Mouse (Mus musculus) lung, postnatal 4 days (tissue): ENCODE data around the gene Ythdf2.

Experiments used
- DNase-seq, 2 experiments: peaks; one replicate each; pipeline ENCODE4 v3.0.0; 2021

The Ythdf2 gene

GRCm38 (mm10) chr4:132207280-132207679 lies 4.8 kb downstream of the Ythdf2 start:
- no peak for DNase-seq

GRCm38 (mm10) chr4:132198771-132199170 lies 13.3 kb downstream of the Ythdf2 start:
- DNase-seq, result no peak

- peak in 1 of 2 experiments; percentile 62 for DNase-seq
These were observed 13.8 kb downstream of the Ythdf2 start for GRCm38 (mm10) chr4:132198285-132198712.

GRCm38 (mm10) chr4:132194975-132195374 lies 17.1 kb downstream of the Ythdf2 start:
- DNase-seq, result no peak

GRCm38 (mm10) chr4:132194373-132194772 lies 17.7 kb downstream of the Ythdf2 start:
- DNase-seq, result no peak

GRCm38 (mm10) chr4:132187826-132188401 lies 24.2 kb downstream of the Ythdf2 start:
- no peak for DNase-seq

- DNase-seq, result no peak
These were observed 28.9 kb downstream of the Ythdf2 start for GRCm38 (mm10) chr4:132183162-132183561.

GRCm38 (mm10) chr4:132181721-132182658 lies 30.1 kb downstream of the Ythdf2 start:
- no peak for DNase-seq

- DNase-seq, result peak; percentile 51 to 54
These were observed 31.4 kb downstream of the Ythdf2 start for GRCm38 (mm10) chr4:132180710-132181109.

- DNase-seq, result peak in 1 of 2 experiments; percentile 73
These were observed 33.5 kb downstream of the Ythdf2 start for GRCm38 (mm10) chr4:132178630-132179059.

GRCm38 (mm10) chr4:132176474-132176873 lies 35.6 kb downstream of the Ythdf2 start:
- DNase-seq, result no peak

- DNase-seq, result no peak
These were observed 41.2 kb downstream of the Ythdf2 start for GRCm38 (mm10) chr4:132170891-132171290.

GRCm38 (mm10) chr4:132169761-132170160 lies 42.3 kb downstream of the Ythdf2 start:
- DNase-seq, result no peak

GRCm38 (mm10) chr4:132169271-132169670 lies 42.8 kb downstream of the Ythdf2 start:
- no peak for DNase-seq

GRCm38 (mm10) chr4:132167436-132167835 lies 44.7 kb downstream of the Ythdf2 start:
- peak in 1 of 2 experiments; percentile 13 for DNase-seq

- no peak for DNase-seq
These were observed 45.5 kb downstream of the Ythdf2 start for GRCm38 (mm10) chr4:132166350-132167290.

- DNase-seq, result no peak
These were observed 46.4 kb downstream of the Ythdf2 start for GRCm38 (mm10) chr4:132165691-132166090.

GRCm38 (mm10) chr4:132156941-132157622 lies 55.0 kb downstream of the Ythdf2 start:
- DNase-seq, result no peak

- no peak for DNase-seq
These were observed 57.0 kb downstream of the Ythdf2 start for GRCm38 (mm10) chr4:132154877-132155670.

GRCm38 (mm10) chr4:132151673-132152072 lies 60.4 kb downstream of the Ythdf2 start:
- no peak for DNase-seq

- DNase-seq, result no peak
These were observed 65.9 kb downstream of the Ythdf2 start for GRCm38 (mm10) chr4:132146201-132146600.
